Mouse (Mus musculus): ENCODE data around the gene Dnajb4. TPM values are rescaled to one million over a fixed set of nuclear protein-coding genes. Genes with fewer than 3 reads are reported as not detected.

Dnajb4 gene
- total RNA-seq, 2 experiments from 2014 or later, result 59.0 to 60.4 TPM

- intact Hi-C loops (cut with DNase I), result no loop called here
- no peak for DNase-seq (ENCODE audit: low spot score in 2 of 2)
These were observed 24.0 kb downstream of the Dnajb4 start for GRCm38 (mm10) chr3:152186106-152186505.

GRCm38 (mm10) chr3:152183522-152183921, 26.6 kb downstream of the Dnajb4 start:
- intact Hi-C loops (cut with DNase I), result no loop called here
- no peak for DNase-seq (ENCODE audit: low spot score in 2 of 2)

DNA sequence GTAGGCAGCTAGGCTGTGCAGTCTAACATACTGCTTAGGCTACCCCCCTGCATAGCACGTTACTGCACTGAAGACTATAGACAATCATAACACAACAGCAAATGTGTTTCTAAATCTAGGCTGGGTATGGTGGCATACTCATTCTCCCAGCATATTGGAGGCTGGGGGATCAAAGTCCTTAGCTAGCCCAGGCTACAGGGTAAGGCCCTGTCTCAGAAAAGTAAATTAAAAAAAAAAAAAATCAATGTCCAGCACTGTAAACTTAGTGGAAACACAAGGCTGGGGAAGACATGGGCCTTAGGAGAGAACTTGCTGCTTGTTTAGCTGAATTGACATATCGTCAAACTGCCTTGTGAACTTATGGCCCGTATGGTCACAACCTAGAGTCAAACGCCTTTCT, 29.5 kb downstream of the Dnajb4 start:
- DNase-seq (ENCODE audit: low spot score in 2 of 2), result no peak
- intact Hi-C loops (cut with DNase I), result no loop called here

DNA sequence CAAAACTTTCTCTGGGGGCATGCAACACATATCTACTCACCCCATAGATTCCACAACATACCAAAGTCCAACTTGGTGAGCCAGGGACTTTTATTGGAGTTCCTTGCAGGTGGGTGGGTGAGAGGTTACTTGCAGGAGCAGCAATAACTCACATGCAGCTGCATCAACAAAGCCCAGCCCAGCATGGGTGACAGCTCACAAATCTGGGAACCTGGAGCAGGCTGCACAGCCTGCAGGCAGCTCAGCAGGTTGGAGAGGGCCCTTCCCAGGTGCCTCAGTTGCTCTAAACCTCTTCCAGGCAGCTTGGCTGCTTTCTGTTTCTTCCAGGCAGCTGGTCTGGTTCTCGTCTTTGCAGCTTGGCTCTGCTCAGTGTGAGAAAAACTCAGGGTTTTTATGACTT, 30.8 kb downstream of the Dnajb4 start:
- no peak for DNase-seq (ENCODE audit: low spot score in 2 of 2)
- intact Hi-C loops (cut with DNase I), result no loop called here

GRCm38 (mm10) chr3:152178816-152179215, 31.3 kb downstream of the Dnajb4 start:
- intact Hi-C loops (cut with DNase I), result no loop called here
- no peak for DNase-seq (ENCODE audit: low spot score in 2 of 2)

GRCm38 (mm10) chr3:152172322-152172935, 37.7 kb downstream of the Dnajb4 start:
- no peak for DNase-seq (ENCODE audit: low spot score in 2 of 2)
- intact Hi-C loops (cut with DNase I), result no loop called here

DNA sequence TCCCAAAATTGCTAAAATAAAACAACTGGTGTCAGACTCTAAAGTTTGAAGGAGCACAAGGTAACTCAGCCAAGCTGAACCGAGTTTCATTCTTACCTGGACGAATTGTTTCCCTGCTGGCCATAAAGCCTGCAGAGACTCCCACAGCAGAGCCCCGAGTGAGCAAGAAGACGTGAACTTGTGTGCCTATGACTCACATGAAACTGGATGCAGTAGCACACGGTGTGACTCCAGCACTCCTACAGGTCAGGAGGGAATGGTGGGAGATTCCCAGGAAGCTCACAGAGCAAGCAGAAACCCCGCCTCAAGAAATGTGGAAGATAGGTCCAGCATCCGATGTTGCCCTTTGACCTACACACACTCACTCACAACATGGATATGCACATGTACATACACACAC, 38.2 kb downstream of the Dnajb4 start:
- no peak for DNase-seq (ENCODE audit: low spot score in 2 of 2)

GRCm38 (mm10) chr3:152171236-152171635, 38.9 kb downstream of the Dnajb4 start:
- DNase-seq (ENCODE audit: low spot score in 2 of 2), result no peak
- intact Hi-C loops (cut with DNase I), result no loop called here

More for the DNA sequence above, 38.2 kb downstream of the Dnajb4 start:
- intact Hi-C loops (cut with DNase I), result no loop called here

DNA sequence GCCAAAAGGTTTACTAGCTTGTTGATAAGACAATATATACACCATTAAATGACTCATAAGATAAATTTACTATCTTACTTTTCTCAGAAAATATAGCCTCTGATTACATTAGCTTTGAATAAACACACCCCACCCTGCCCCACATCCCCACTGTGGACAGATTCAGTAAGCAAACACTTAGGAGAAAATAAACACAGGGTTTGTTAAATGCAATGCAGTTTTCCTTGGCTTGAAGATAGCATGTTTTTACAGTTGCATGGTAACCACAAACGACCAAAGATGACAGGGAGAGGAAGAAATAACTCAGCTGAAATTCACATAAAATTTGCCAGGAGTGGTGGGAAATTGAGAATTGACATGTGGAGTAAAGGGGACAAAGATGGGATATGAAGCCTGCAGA, 39.7 kb downstream of the Dnajb4 start:
- intact Hi-C loops (cut with DNase I), result no loop called here
- no peak for DNase-seq (ENCODE audit: low spot score in 2 of 2)

DNA sequence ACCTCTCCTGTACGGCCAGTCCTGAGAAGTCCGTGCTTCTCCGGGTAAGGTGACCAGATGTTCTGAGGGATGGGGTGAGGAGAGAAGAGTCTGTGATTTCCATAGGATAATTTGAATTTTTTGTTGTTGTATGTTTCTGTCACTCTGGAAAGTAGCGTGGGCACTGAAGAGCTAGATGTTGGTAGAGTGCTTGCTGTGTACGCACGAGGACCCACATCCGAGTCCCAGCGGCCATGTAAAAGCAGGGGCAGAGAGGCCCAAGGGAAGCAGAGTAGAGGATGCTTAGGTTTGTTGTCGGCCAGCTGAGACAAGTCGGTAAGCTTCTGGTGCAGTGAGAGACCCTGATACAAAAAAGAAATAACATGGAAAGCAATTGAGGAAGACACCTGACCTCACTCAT, 42.1 kb downstream of the Dnajb4 start:
- intact Hi-C loops (cut with DNase I), result no loop called here
- DNase-seq (ENCODE audit: low spot score in 2 of 2), result no peak

GRCm38 (mm10) chr3:152166699-152167451, 43.2 kb downstream of the Dnajb4 start:
- intact Hi-C loops (cut with DNase I), result no loop called here
- DNase-seq (ENCODE audit: low spot score in 2 of 2), result no peak

GRCm38 (mm10) chr3:152166099-152166423, 44.0 kb downstream of the Dnajb4 start, which contains the start of gene Gipc2:
Gene Gipc2 (minus strand): TSS chr3:152166230.
- no peak for DNase-seq (ENCODE audit: low spot score in 2 of 2)
- intact Hi-C loops (cut with DNase I), result no loop called here

GRCm38 (mm10) chr3:152165351-152166098, 44.6 kb downstream of the Dnajb4 start:
- DNase-seq (ENCODE audit: low spot score in 2 of 2), result peak in 1 of 2 experiments; percentile 44
- intact Hi-C loops (cut with DNase I), result no loop called here

DNA sequence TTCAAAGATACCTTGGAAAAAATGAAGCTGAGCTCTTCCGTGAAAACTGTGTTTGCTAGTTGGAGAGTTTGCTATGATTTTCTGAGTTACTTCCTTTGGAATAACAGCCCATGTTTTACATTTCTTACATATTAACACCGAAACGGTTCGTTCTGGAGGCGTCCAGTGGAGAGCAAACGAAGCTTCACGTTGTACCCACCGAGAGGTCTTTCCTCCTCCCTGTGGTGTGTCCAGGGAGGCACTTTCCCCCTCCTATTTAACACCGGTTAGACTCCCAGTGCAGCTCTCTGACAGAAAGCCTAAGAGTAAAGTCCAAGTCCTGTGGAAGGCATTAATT, 45.1 kb downstream of the Dnajb4 start:
- intact Hi-C loops (cut with DNase I), result no loop called here
- no peak for DNase-seq (ENCODE audit: low spot score in 2 of 2)

GRCm38 (mm10) chr3:152163320-152163719, 46.8 kb downstream of the Dnajb4 start:
- no peak for DNase-seq (ENCODE audit: low spot score in 2 of 2)
- intact Hi-C loops (cut with DNase I), result no loop called here

DNA sequence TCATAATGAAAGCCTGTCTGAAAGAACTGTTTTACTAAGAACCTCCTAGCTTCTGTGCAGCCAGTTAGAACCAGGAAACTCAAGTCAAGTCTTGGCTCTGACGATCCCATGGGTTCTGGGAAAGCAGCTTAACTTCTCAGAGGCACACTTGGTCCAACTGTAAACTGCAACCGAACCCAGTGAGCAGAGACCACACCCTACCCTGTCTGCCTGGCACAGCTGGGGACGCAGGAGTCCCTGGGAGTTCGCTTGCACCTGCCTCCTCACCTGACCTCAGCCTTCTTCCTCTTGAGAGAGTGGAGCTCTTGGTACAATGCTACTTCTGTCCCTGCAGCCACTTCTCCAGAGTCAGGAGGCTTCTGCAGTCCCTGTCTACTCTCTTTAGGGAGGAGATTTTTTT, 49.5 kb downstream of the Dnajb4 start:
- intact Hi-C loops (cut with DNase I), result no loop called here
- no peak for DNase-seq (ENCODE audit: low spot score in 2 of 2)

DNA sequence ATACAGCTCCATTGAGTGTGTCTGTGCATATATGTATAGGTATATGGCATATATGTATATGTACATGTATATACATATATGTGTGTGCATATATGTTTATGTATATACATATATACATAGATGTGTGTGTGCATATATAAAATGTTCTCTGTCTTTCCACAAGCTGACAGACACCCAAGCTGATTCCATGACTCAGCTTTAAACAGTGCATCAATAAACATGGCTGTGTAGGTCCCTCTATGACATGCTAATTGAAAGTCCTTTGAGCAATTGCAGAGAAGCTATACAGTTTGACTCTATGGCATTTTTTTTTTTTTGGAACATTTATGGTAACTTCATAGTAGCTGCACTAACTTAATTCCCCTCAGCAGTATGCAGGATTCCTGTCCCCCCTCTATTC, 50.8 kb downstream of the Dnajb4 start:
- intact Hi-C loops (cut with DNase I), result no loop called here
- DNase-seq (ENCODE audit: low spot score in 2 of 2), result no peak

- DNase-seq (ENCODE audit: low spot score in 2 of 2), result no peak
- intact Hi-C loops (cut with DNase I), result no loop called here
These were observed 51.5 kb downstream of the Dnajb4 start for GRCm38 (mm10) chr3:152158344-152159291.

DNA sequence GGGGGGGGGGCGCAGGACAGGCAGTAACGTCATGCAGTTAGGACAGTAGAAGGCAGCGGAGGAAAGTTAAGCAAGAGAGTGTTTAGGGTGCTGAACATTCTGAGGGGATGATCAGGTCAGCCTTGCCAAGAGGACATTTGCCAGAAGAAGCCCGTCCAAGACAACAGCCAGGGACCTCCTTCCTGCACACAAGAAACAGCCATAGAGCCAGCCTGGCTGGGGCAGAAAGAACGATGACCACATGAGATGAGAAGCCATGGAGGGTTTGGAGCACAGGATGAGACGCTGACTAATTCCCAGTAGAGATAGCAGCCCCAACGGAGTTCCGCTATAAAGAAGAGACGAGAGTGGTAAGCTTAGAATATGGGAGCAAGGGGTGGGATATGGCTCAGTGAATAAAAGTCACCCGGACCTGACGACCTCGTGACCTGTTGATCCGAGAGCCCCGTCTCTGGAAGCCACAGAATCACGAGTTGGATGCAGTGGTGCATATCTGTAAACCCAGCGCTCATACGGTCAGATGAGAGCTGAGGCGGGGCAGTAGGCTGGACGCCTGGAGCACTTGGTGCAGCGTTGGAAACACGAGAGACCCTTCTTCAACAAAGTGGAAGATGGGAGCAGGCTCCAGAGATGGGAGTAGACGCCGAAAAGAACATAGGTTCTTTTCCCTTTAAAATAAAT, 53.1 kb downstream of the Dnajb4 start:
- DNase-seq (ENCODE audit: low spot score in 2 of 2), result no peak
- intact Hi-C loops (cut with DNase I), result no loop called here

All from left cerebral cortex, postnatal 14 days (tissue).